Mouse (Mus musculus): ENCODE measurements around the gene Slc38a8. TPM values are rescaled to one million over a fixed set of nuclear protein-coding genes. Genes with fewer than 3 reads are reported as not detected.

Gene Slc38a8
- polyA plus RNA-seq (2014; fragmentation: Nextera tagmentation; extraction: Ambion mirVana): not detected in 2 replicates

DNA sequence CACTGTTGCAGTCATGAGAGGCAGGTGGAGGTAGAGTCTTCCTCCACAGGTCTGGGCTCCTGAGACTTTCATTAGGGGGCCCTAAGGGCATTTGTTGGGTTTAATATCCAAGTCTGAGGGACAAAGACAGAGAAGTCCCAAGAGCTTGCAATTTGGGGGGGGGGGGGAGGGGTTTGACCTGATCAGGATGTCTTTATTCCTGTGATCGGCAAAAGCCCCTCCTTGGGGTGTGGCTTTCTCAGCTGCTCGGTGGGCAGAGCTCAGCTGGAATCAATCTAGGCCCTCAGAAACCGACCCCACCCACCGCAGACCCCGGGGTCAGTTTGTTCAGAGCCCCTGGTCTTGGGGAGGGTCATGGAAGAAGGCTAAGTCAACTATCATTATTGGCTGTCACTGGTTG, at the start of gene Slc38a8:
Gene Slc38a8, minus strand, starts transcription at position 101 of the 400 bp plus-strand sequence.
- Histone ChIP-seq H3K4me3 (ENCODE audit: low read depth, low read length) (no peak within 1 kb of the TSS), H3K4me2 (no peak within 1 kb of the TSS), H3K9me3 (ENCODE audit: control insufficient read depth, low read length) (no peaks in the 10 kb centered on the region), H3K36me3 (ENCODE audit: control insufficient read depth, insufficient read depth, low read length) (no peaks in the 10 kb centered on the region), H3K4me1 (replicated peaks; ENCODE audit: control insufficient read depth, insufficient read depth, low read length) (no peaks in the 10 kb centered on the region), H3K9ac (ENCODE audit: low read depth, low read length) (no peak within 1 kb of the TSS), H3K27ac (ENCODE audit: low read depth, low read length) (no peak within 1 kb of the TSS), H3K27me3 (replicated peaks; ENCODE audit: control insufficient read depth, insufficient read depth, low read length) (peaks cover 7% of the 10 kb centered on the region)
- 46% methylated on average over 5 of the region's 5 CpGs for WGBS
- DNase-seq (ENCODE audit: low spot score) (no peak), ATAC-seq (replicated peaks; ENCODE audit: low FRiP score) (no peak)

DNA sequence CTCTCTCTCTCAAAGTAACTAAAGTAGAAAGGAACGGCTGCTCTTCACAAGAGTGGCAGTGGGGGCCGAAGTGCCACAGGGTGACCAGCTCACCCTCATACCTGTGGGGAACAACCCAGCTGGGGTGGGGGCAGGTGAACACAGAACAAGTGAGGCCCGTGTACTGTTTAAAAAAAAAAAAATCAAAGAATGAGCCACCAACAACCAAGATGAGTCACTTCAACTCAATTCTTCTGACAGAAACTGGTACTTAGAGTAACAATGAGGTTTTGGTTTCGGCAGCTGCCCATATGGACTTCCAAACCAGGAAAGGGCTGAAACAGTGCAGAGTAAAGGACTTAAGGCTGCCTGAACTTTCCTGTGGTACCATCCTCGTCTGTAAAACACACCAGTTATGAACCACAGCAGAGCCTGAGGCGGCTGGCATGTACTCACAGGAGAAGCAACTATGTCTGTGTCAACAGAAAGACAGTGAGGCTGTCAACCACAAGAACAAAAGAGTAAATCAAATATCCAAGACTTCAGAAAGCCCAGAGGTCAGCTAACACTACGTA, 47.1 kb upstream of the Slc38a8 start:
- H3K27ac ChIP-seq (ENCODE audit: low read depth, low read length): no peak overlapping the region
- WGBS: 82% methylated on average over 7 of the region's 7 CpGs
- no peak overlapping the region for H3K9ac ChIP-seq (ENCODE audit: low read depth, low read length)
- H3K4me3 ChIP-seq (ENCODE audit: low read depth, low read length): no peak overlapping the region
- no peaks in the 10 kb centered on the region for H3K9me3 ChIP-seq (ENCODE audit: control insufficient read depth, low read length)
- H3K4me2 ChIP-seq: no peak overlapping the region
- peaks cover 14% of the 10 kb centered on the region for H3K4me1 ChIP-seq (replicated peaks; ENCODE audit: control insufficient read depth, insufficient read depth, low read length)
- peaks cover 21% of the 10 kb centered on the region for H3K36me3 ChIP-seq (ENCODE audit: control insufficient read depth, insufficient read depth, low read length)
- DNase-seq (ENCODE audit: low spot score): no peak
- ATAC-seq (replicated peaks; ENCODE audit: low FRiP score): no peak
- no peaks in the 10 kb centered on the region for H3K27me3 ChIP-seq (replicated peaks; ENCODE audit: control insufficient read depth, insufficient read depth, low read length)

DNA sequence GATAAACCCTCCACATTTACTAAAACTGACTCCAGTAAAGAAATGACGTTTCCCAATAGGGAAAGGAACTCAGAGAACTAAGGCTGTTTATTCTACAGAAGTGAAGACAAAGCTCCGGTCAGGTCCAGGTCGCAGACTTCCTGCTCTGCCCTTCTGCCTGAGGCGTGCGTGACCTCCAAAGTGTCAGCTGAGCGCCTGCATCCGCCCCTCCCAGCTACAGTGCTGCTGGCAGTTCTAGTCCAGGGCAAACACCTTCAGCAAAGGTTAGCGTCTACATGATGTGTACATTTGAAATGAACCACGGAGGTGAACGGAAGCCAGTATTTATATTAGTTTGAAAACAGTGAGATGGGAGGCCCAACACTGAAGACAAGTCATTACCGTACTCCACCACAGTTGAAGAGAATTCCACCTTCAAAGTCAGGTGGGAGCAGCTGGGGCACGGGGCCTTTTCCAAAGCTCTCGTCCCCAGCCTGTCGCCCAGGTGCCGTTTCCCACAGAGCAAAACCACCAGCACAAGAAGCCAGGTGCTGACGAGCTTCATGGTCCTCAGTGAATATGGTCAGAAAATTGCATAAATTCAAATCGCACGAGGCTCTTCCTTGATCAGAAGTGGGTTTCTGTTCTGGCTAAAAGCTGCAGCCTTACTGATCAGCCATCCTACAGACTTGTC, 45.7 kb upstream of the Slc38a8 start:
- no peak overlapping the region for H3K9ac ChIP-seq (ENCODE audit: low read depth, low read length)
- H3K4me3 ChIP-seq (ENCODE audit: low read depth, low read length): no peak overlapping the region
- ATAC-seq (replicated peaks; ENCODE audit: low FRiP score) (no peak), DNase-seq (ENCODE audit: low spot score) (no peak)
- H3K4me2 ChIP-seq: no peak overlapping the region
- WGBS: 84% methylated on average over 18 of the region's 18 CpGs
- H3K9me3 ChIP-seq (ENCODE audit: control insufficient read depth, low read length): no peaks in the 10 kb centered on the region
- peaks cover 27% of the 10 kb centered on the region for H3K36me3 ChIP-seq (ENCODE audit: control insufficient read depth, insufficient read depth, low read length)
- no peak overlapping the region for H3K27ac ChIP-seq (ENCODE audit: low read depth, low read length)
- H3K27me3 ChIP-seq (replicated peaks; ENCODE audit: control insufficient read depth, insufficient read depth, low read length): no peaks in the 10 kb centered on the region
- H3K4me1 ChIP-seq (replicated peaks; ENCODE audit: control insufficient read depth, insufficient read depth, low read length): peaks cover 4% of the 10 kb centered on the region

DNA sequence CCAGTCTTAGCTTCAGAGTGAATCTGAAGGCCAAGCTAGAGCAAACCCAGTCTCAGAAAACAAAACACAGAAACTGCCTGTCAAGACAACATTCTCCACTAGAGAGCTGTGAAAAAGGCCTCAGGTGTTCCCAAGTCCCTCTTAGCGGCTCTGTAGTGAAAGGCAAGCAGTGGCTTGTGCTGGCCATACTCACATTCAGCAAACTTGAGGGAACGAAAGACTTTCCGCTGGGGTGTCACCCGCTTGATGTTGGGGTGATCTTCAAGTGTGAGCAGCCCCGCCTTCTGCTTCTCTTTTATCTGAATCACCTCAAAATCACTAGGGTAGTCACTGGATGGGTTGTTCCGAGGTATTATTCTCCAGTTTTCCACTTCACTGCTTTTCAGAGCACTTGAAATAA, 44.3 kb upstream of the Slc38a8 start:
- Histone ChIP-seq H3K4me3 (ENCODE audit: low read depth, low read length) (no peak overlapping the region), H3K4me1 (replicated peaks; ENCODE audit: control insufficient read depth, insufficient read depth, low read length) (no peaks in the 10 kb centered on the region; the same call in 1 of the 2 replicates), H3K9ac (ENCODE audit: low read depth, low read length) (no peak overlapping the region), H3K27me3 (replicated peaks; ENCODE audit: control insufficient read depth, insufficient read depth, low read length) (no peaks in the 10 kb centered on the region), H3K4me2 (no peak overlapping the region), H3K36me3 (ENCODE audit: control insufficient read depth, insufficient read depth, low read length) (peaks cover 34% of the 10 kb centered on the region), H3K9me3 (ENCODE audit: control insufficient read depth, low read length) (no peaks in the 10 kb centered on the region), H3K27ac (ENCODE audit: low read depth, low read length) (no peak overlapping the region)
- 91% methylated on average over 6 of the region's 6 CpGs for WGBS
- no peak for DNase-seq (ENCODE audit: low spot score)
- no peak for ATAC-seq (replicated peaks; ENCODE audit: low FRiP score)

DNA sequence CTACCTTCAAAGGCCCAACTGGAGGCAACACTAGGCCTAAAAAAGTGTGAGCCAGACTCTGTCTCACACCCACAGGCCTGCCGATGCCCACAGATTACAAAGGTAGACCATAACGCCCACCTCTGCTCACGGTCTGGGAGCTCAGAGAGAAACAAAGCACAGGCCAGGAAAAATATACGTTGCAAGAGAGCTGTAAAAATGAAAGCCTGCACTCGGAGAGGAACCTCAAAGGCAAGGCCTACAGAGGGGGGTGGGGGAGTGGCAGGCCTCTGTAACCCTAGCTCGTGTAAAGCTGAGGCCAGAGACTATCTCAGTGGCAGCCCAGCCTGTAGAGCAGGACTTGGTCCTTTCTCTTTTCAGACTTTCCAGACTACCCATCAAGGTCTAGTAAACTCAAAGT, 43.7 kb upstream of the Slc38a8 start:
- Histone ChIP-seq H3K27ac (ENCODE audit: low read depth, low read length) (no peak overlapping the region), H3K4me1 (replicated peaks; ENCODE audit: control insufficient read depth, insufficient read depth, low read length) (no peaks in the 10 kb centered on the region; the same call in 1 of the 2 replicates), H3K4me2 (no peak overlapping the region), H3K4me3 (ENCODE audit: low read depth, low read length) (no peak overlapping the region), H3K9me3 (ENCODE audit: control insufficient read depth, low read length) (no peaks in the 10 kb centered on the region), H3K9ac (ENCODE audit: low read depth, low read length) (no peak overlapping the region), H3K36me3 (ENCODE audit: control insufficient read depth, insufficient read depth, low read length) (peaks cover 40% of the 10 kb centered on the region), H3K27me3 (replicated peaks; ENCODE audit: control insufficient read depth, insufficient read depth, low read length) (no peaks in the 10 kb centered on the region)
- 87% methylated on average over 6 of the region's 6 CpGs for WGBS
- DNase-seq (ENCODE audit: low spot score) (no peak), ATAC-seq (replicated peaks; ENCODE audit: low FRiP score) (no peak)

DNA sequence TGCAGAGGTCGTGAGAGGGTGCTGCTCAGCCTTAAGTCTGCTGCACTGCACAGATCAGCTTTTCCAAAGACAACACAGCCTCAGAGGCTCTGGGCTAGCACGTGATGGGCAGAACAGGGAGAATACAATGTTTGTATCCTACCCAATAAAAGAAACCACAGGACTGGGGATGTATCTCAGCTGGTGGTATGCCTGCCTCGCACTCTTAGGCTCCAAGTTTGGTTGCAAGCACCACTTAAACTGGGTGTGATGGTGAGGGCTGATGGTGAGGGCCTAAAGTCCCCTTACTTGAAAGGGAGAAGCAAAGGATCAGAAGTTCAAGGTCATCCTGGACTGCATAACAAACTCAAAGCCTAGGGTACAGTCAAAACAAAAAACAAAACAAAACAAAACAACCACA, 43.1 kb upstream of the Slc38a8 start:
- no peaks in the 10 kb centered on the region for H3K27me3 ChIP-seq (replicated peaks; ENCODE audit: control insufficient read depth, insufficient read depth, low read length)
- no peak for ATAC-seq (replicated peaks; ENCODE audit: low FRiP score)
- no peak for DNase-seq (ENCODE audit: low spot score)
- H3K36me3 ChIP-seq (ENCODE audit: control insufficient read depth, insufficient read depth, low read length): peaks cover 43% of the 10 kb centered on the region
- 73% methylated on average over 3 of the region's 3 CpGs for WGBS
- no peak overlapping the region for H3K4me3 ChIP-seq (ENCODE audit: low read depth, low read length)
- H3K4me1 ChIP-seq (replicated peaks; ENCODE audit: control insufficient read depth, insufficient read depth, low read length): no peaks in the 10 kb centered on the region; the same call in 1 of the 2 replicates
- H3K9me3 ChIP-seq (ENCODE audit: control insufficient read depth, low read length): no peaks in the 10 kb centered on the region
- H3K4me2 ChIP-seq: no peak overlapping the region
- H3K27ac ChIP-seq (ENCODE audit: low read depth, low read length): no peak overlapping the region
- H3K9ac ChIP-seq (ENCODE audit: low read depth, low read length): no peak overlapping the region

DNA sequence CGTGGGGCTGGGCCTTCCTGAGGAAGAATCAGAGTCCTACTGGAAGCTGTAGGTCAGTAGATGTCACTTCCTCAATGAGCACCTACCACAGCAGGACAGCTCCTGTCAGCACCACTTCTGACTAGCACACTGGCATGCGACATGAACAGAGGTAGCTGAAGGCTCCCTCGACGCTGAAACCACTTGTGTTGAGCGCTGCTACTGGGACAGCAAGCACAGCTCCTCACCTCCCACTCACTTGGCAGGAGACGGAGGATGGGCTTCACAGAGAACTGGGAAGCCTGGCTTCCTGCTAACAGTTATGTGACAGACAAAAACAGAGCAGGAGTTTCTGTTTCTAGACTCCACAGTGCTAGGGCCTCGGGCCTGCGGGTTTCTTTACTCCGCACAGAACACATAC, 30.5 kb upstream of the Slc38a8 start:
- H3K9ac ChIP-seq (ENCODE audit: low read depth, low read length): no peak overlapping the region
- WGBS: 90% methylated on average over 9 of the region's 9 CpGs
- no peak for DNase-seq (ENCODE audit: low spot score)

DNA sequence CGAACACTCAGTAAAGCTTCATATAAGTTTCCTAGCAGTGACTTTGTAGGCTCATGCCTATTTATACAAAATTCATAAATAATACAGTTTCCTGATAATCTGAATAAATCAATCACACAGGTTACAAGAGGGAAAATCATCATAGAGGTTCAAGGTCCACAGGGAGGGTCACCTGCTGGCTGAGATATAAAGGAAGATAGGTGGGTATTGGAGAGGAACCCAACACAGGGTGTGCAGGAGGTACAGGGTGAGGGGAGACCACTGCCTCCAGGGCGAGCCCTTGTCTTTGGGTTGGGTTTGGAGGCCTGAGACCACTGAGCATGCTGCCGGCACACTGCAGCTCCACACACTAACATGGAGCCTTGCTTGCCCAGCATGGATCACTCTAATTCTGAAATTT, 29.9 kb upstream of the Slc38a8 start:
- whole genome bisulfite sequencing: 92% methylated on average over 3 of the region's 3 CpGs
- Histone ChIP-seq H3K9ac (ENCODE audit: low read depth, low read length) (no peak overlapping the region), H3K36me3 (ENCODE audit: control insufficient read depth, insufficient read depth, low read length) (peaks cover 57% of the 10 kb centered on the region), H3K9me3 (ENCODE audit: control insufficient read depth, low read length) (no peaks in the 10 kb centered on the region), H3K27me3 (replicated peaks; ENCODE audit: control insufficient read depth, insufficient read depth, low read length) (no peaks in the 10 kb centered on the region), H3K4me1 (replicated peaks; ENCODE audit: control insufficient read depth, insufficient read depth, low read length) (no peaks in the 10 kb centered on the region), H3K4me3 (ENCODE audit: low read depth, low read length) (no peak overlapping the region), H3K4me2 (no peak overlapping the region), H3K27ac (ENCODE audit: low read depth, low read length) (no peak overlapping the region)
- no peak for ATAC-seq (replicated peaks; ENCODE audit: low FRiP score)
- no peak for DNase-seq (ENCODE audit: low spot score)

More for the DNA sequence above, 30.5 kb upstream of the Slc38a8 start:
- Histone ChIP-seq H3K27ac (ENCODE audit: low read depth, low read length) (no peak overlapping the region), H3K9me3 (ENCODE audit: control insufficient read depth, low read length) (no peaks in the 10 kb centered on the region), H3K4me3 (ENCODE audit: low read depth, low read length) (no peak overlapping the region), H3K4me2 (no peak overlapping the region), H3K36me3 (ENCODE audit: control insufficient read depth, insufficient read depth, low read length) (peaks cover 57% of the 10 kb centered on the region), H3K27me3 (replicated peaks; ENCODE audit: control insufficient read depth, insufficient read depth, low read length) (no peaks in the 10 kb centered on the region), H3K4me1 (replicated peaks; ENCODE audit: control insufficient read depth, insufficient read depth, low read length) (no peaks in the 10 kb centered on the region)
- ATAC-seq (replicated peaks; ENCODE audit: low FRiP score): no peak

DNA sequence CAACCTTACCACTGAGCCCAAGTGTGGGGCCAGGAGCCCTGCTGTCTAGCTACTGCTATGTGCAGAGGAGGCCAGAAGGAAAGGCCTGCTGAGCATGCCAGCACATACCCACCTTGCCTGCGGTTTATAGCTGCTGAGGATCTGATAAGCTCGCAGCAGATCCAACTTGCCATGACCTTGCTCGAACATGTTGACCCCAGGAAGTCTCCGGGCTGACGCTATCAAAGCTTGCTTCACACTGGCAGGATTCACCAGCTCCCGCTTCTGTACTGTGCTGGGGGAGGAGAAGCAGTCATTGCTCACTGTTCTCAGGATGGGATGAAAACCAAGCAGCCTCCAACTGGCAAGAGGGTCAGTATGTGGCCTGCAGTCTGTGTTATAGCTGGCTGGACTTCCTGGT, 29.4 kb upstream of the Slc38a8 start:
- Histone ChIP-seq H3K4me3 (ENCODE audit: low read depth, low read length) (no peak overlapping the region), H3K4me1 (replicated peaks; ENCODE audit: control insufficient read depth, insufficient read depth, low read length) (no peaks in the 10 kb centered on the region), H3K9me3 (ENCODE audit: control insufficient read depth, low read length) (no peaks in the 10 kb centered on the region), H3K4me2 (no peak overlapping the region), H3K27ac (ENCODE audit: low read depth, low read length) (no peak overlapping the region), H3K36me3 (ENCODE audit: control insufficient read depth, insufficient read depth, low read length) (peaks cover 54% of the 10 kb centered on the region), H3K9ac (ENCODE audit: low read depth, low read length) (no peak overlapping the region), H3K27me3 (replicated peaks; ENCODE audit: control insufficient read depth, insufficient read depth, low read length) (no peaks in the 10 kb centered on the region)
- WGBS: 73% methylated on average over 6 of the region's 6 CpGs
- ATAC-seq (replicated peaks; ENCODE audit: low FRiP score): no peak
- DNase-seq (ENCODE audit: low spot score): no peak
